Mouse (Mus musculus) neural tube, embryonic 12.5 days (tissue): Measurements from ENCODE around the gene Gm28048. TPM values are rescaled to one million over a fixed set of nuclear protein-coding genes. Genes with fewer than 3 reads are reported as not detected.

Source experiments
- ATAC-seq: fragments of 200-750 bp; cut with Nextera tagmentation; 2 replicates; pipeline ENCODE4 v1.8.0; 2017; ENCODE audit warnings: low read depth, mild to moderate bottlenecking, moderate TSS enrichment, moderate library complexity; ENCODE audit not compliant: low FRiP score
- H3K27ac ChIP-seq: fragments of 300-500 bp; sonication (generic); 2 replicates; pipeline ENCODE4 v1.5.1; 2016
- H3K27me3 ChIP-seq: fragments of 300-500 bp; sonication (generic); replicated peaks from 2 replicates; pipeline ENCODE4 v1.6.1; 2016; ENCODE audit warnings: mild to moderate bottlenecking
- H3K36me3 ChIP-seq: fragments of 300-500 bp; sonication (generic); 2 replicates; pipeline ENCODE4 v1.6.1; 2016; ENCODE audit warnings: mild to moderate bottlenecking
- H3K4me1 ChIP-seq: fragments of 300-500 bp; sonication (generic); 2 replicates; pipeline ENCODE4 v1.6.1; 2016
- H3K4me2 ChIP-seq: fragments of 300-500 bp; sonication (generic); replicated peaks from 2 replicates; pipeline ENCODE4 v1.6.1; 2016; ENCODE audit warnings: mild to moderate bottlenecking
- H3K4me3 ChIP-seq: fragments of 300-500 bp; sonication (generic); 2 replicates; pipeline ENCODE4 v1.5.1; 2016
- H3K9ac ChIP-seq: fragments of 300-500 bp; sonication (generic); 2 replicates; pipeline ENCODE4 v1.6.1; 2016; ENCODE audit warnings: mild to moderate bottlenecking
- H3K9me3 ChIP-seq: fragments of 300-500 bp; sonication (generic); 2 replicates; pipeline ENCODE4 v1.6.1; 2016; ENCODE audit warnings: mild to moderate bottlenecking
- WGBS: fragments of 180-500 bp; shearing (Covaris S2); methylation state at CpG from one replicate; pipeline ENCODE4 v1.1.7; 2016; 5-methylcytosine and 5-hydroxymethylcytosine counted together
- polyA plus RNA-seq: library from polyadenylated mRNA; unstranded; fragments of >200 nt; fragmentation: Nextera tagmentation; extraction: Ambion mirVana; gene quantifications from 2 replicates; pipeline ENCODE4 v1.2.1, GENCODE M21; 2016

The Gm28048 gene
- polyA plus RNA-seq, 1 experiment from 2014 or later, result 6.2 TPM

GRCm38 (mm10) chr11:22876680-22877330 lies 105.1 kb downstream of the Gm28048 start:
- H3K9ac ChIP-seq, result no peak overlapping the region
- no peaks in the 10 kb centered on the region for H3K36me3 ChIP-seq
- H3K4me3 ChIP-seq, result no peak overlapping the region
- no peak overlapping the region for H3K4me2 ChIP-seq
- ATAC-seq, result no peak
- peaks cover 3% of the 10 kb centered on the region; the same call in 1 of the 2 replicates for H3K4me1 ChIP-seq
- no peaks in the 10 kb centered on the region for H3K9me3 ChIP-seq
- 90% methylated on average over 3 of the region's 3 CpGs for WGBS
- no peaks in the 10 kb centered on the region for H3K27me3 ChIP-seq
- no peak overlapping the region for H3K27ac ChIP-seq

DNA sequence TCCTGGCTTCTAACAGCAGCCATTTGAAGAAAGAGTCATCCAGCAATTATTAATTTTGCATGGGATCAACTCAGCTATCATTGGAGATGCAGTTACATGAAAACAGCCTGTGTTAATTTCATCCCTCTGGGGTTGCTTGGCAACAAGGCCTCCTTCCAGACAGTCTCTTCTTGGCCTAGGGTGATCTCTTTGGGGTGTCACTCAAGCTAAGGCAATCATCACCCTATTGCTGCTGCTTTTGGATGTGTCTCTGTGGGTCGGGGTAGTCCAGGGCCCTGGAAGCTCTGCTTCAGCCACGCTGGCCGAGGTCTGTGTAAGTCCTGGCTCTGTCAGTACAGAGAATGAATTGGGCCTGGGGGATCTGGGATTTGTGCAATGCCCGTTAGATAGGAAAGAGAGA lies 106.6 kb downstream of the Gm28048 start:
- H3K27ac ChIP-seq, result no peak overlapping the region
- H3K4me1 ChIP-seq, result peaks cover 3% of the 10 kb centered on the region; the same call in 1 of the 2 replicates
- WGBS, result 65% methylated on average over 4 of the region's 4 CpGs
- no peak overlapping the region for H3K4me3 ChIP-seq
- no peaks in the 10 kb centered on the region for H3K9me3 ChIP-seq
- ATAC-seq, result peak; percentile 72; the same call in 1 of the 2 replicates
- no peaks in the 10 kb centered on the region for H3K27me3 ChIP-seq
- H3K9ac ChIP-seq, result no peak overlapping the region
- H3K4me2 ChIP-seq, result no peak overlapping the region
- no peaks in the 10 kb centered on the region for H3K36me3 ChIP-seq

- H3K9ac ChIP-seq, result no peak overlapping the region
- ATAC-seq, result no peak
- H3K4me2 ChIP-seq, result no peak overlapping the region
- H3K27me3 ChIP-seq, result no peaks in the 10 kb centered on the region
- no peak overlapping the region for H3K4me3 ChIP-seq
- H3K9me3 ChIP-seq, result no peaks in the 10 kb centered on the region
- no peak overlapping the region for H3K27ac ChIP-seq
- no peaks in the 10 kb centered on the region for H3K36me3 ChIP-seq
- WGBS, result 65% methylated on average over 6 of the region's 6 CpGs
- H3K4me1 ChIP-seq, result peaks cover 3% of the 10 kb centered on the region; the same call in 1 of the 2 replicates
These were observed 107.1 kb downstream of the Gm28048 start for GRCm38 (mm10) chr11:22874747-22875146.

DNA sequence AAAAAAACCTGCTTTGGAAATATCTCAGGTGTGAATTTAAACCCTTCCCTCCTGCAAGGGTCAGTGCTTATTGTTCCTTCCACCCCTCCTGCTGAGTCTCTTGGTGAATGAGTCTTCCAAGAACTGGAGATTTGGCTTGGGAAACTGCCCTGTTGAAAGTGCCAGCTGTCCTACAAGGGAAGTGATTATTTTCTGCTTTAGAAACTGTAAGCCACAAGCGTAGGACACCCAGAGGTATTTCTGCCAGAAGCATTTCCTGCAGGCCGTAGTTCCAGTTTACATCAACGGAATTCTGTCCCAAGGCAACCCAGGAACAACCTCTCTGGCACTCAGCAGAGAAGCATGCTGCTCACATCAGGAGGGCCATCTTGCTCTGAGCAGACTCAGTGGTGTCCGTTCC lies 108.5 kb downstream of the Gm28048 start:
- ATAC-seq, result no peak
- H3K9ac ChIP-seq, result no peak overlapping the region
- no peaks in the 10 kb centered on the region for H3K36me3 ChIP-seq
- H3K4me3 ChIP-seq, result no peak overlapping the region
- no peaks in the 10 kb centered on the region for H3K9me3 ChIP-seq
- H3K27me3 ChIP-seq, result no peaks in the 10 kb centered on the region
- H3K27ac ChIP-seq, result no peak overlapping the region
- H3K4me1 ChIP-seq, result peaks cover 3% of the 10 kb centered on the region; the same call in 1 of the 2 replicates
- H3K4me2 ChIP-seq, result no peak overlapping the region
- WGBS, result 72% methylated on average over 4 of the region's 4 CpGs

DNA sequence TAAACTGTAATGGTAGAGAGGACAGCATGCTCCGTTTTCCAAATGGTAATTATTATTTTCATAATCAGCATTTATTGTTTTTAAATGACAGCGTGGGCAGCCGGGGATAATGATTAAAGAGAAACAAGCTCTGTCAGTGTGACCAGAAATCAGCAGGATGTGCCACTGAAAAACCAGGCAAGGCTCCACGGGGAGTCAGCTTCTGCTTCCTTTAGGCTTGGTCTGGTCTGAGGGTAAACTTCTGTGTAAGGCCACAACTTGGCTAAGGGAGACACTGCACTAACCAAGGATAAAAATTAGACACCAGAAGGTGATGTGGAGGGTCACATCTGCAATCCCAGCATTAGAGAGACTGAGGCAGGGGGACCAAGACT lies 109.6 kb downstream of the Gm28048 start:
- no peaks in the 10 kb centered on the region for H3K9me3 ChIP-seq
- no peak for ATAC-seq
- H3K4me1 ChIP-seq, result peaks cover 3% of the 10 kb centered on the region; the same call in 1 of the 2 replicates
- no peak overlapping the region for H3K4me2 ChIP-seq
- H3K27me3 ChIP-seq, result no peaks in the 10 kb centered on the region
- no peak overlapping the region for H3K27ac ChIP-seq
- H3K9ac ChIP-seq, result no peak overlapping the region
- 72% methylated on average over 4 of the region's 4 CpGs for WGBS
- no peak overlapping the region for H3K4me3 ChIP-seq
- H3K36me3 ChIP-seq, result no peaks in the 10 kb centered on the region

GRCm38 (mm10) chr11:22871628-22872306 lies 110.1 kb downstream of the Gm28048 start:
- ATAC-seq, result no peak
- no peak overlapping the region for H3K4me2 ChIP-seq
- peaks cover 3% of the 10 kb centered on the region; the same call in 1 of the 2 replicates for H3K4me1 ChIP-seq
- WGBS, result 72% methylated on average over 7 of the region's 7 CpGs
- no peak overlapping the region for H3K27ac ChIP-seq
- no peak overlapping the region for H3K9ac ChIP-seq
- H3K36me3 ChIP-seq, result no peaks in the 10 kb centered on the region
- no peak overlapping the region for H3K4me3 ChIP-seq
- H3K9me3 ChIP-seq, result no peaks in the 10 kb centered on the region
- H3K27me3 ChIP-seq, result no peaks in the 10 kb centered on the region

GRCm38 (mm10) chr11:22868582-22868981 lies 113.3 kb downstream of the Gm28048 start:
- no peak overlapping the region for H3K27ac ChIP-seq
- no peaks in the 10 kb centered on the region for H3K36me3 ChIP-seq
- H3K9ac ChIP-seq, result no peak overlapping the region
- H3K9me3 ChIP-seq, result no peaks in the 10 kb centered on the region
- H3K4me3 ChIP-seq, result no peak overlapping the region
- 89% methylated on average over 8 of the region's 8 CpGs for WGBS
- H3K27me3 ChIP-seq, result 0 out of 2 replicates have a peak, but pooled peaks cover 1% of the 10 kb centered on the region
- H3K4me2 ChIP-seq, result no peak overlapping the region
- ATAC-seq, result no peak
- peaks cover 3% of the 10 kb centered on the region; the same call in 1 of the 2 replicates for H3K4me1 ChIP-seq

- H3K4me1 ChIP-seq, result peaks cover 3% of the 10 kb centered on the region; the same call in 1 of the 2 replicates
- H3K36me3 ChIP-seq, result no peaks in the 10 kb centered on the region
- H3K4me3 ChIP-seq, result no peak overlapping the region
- 85% methylated on average over 5 of the region's 5 CpGs for WGBS
- H3K9ac ChIP-seq, result no peak overlapping the region
- ATAC-seq, result no peak
- H3K4me2 ChIP-seq, result no peak overlapping the region
- H3K27me3 ChIP-seq, result peaks cover 8% of the 10 kb centered on the region; the same call in 1 of the 2 replicates
- no peaks in the 10 kb centered on the region for H3K9me3 ChIP-seq
- no peak overlapping the region for H3K27ac ChIP-seq
These were observed 114.2 kb downstream of the Gm28048 start for GRCm38 (mm10) chr11:22867691-22868090.

GRCm38 (mm10) chr11:22865635-22866246 lies 116.1 kb downstream of the Gm28048 start:
- Histone ChIP-seq H3K27me3 (peaks cover 22% of the 10 kb centered on the region; the same call in 1 of the 2 replicates), H3K9ac (no peak overlapping the region), H3K36me3 (no peaks in the 10 kb centered on the region), H3K9me3 (no peaks in the 10 kb centered on the region), H3K27ac (no peak overlapping the region), H3K4me2 (no peak overlapping the region), H3K4me1 (no peaks in the 10 kb centered on the region; the same call in 1 of the 2 replicates), H3K4me3 (no peak overlapping the region)
- WGBS, result 91% methylated on average over 7 of the region's 7 CpGs
- ATAC-seq, result no peak

DNA sequence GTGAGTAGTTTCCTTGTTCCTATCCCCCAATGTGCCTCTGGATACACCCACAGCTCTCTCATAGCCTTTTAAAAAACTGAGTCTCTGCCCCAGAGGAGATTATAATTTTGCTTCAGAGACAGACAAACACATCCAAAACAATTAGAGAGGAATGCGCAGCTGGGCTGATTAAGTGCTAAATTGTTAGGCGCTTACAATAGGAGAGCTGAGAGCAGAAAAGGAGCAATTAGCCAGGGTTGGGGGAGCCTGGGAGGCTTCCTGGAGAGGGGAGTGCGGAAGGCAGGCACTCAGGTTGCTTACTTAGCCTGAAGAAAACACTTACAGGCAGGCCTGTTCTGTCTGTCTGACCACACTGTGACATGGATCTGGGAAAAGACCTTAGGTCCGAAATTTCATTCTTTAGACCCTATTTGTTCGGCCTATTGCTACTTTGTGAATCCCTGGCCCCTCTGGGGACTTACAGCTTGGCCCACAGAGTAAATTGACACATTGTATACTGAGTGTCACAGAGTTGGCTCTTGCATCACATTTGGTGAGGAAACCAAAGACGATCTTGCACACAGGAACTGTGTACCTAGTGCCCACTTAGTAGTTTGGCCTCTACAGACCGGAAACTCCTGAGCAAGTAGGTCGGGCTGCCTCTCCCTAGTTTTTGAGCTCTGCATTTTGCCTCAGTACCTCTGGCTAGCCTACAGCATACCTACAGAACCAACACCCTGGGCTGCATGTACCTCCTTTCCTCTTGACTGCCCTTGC lies 117.4 kb downstream of the Gm28048 start:
- ATAC-seq, result no peak

DNA sequence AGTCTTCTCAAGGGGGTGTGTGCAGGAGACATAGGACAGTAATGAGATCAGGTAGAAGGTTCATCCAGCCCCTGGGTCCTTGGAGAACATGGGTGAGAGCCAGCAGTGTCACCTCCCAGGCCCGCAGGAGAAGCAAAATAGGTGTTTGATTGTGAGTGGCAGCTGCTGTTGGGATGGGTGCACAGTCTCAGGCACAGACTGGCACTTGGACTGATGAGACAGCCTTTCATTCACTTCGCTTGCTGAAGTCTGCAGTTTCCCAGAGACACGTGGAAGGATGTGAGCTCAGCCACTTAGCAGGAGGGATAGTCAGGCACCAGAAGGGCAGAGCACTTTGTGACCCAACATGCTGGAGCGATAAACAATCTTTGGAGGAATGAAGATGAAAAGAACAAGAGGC lies 118.3 kb downstream of the Gm28048 start:
- Histone ChIP-seq H3K36me3 (no peaks in the 10 kb centered on the region), H3K9ac (no peak overlapping the region), H3K4me1 (peaks cover 14% of the 10 kb centered on the region), H3K9me3 (no peaks in the 10 kb centered on the region), H3K27me3 (peaks cover 41% of the 10 kb centered on the region), H3K4me3 (no peak overlapping the region), H3K4me2 (no peak overlapping the region), H3K27ac (no peak overlapping the region)
- WGBS, result 42% methylated on average over 4 of the region's 4 CpGs
- no peak for ATAC-seq

More for the DNA sequence above, 117.4 kb downstream of the Gm28048 start:
- peaks cover 32% of the 10 kb centered on the region for H3K27me3 ChIP-seq
- no peak overlapping the region for H3K4me3 ChIP-seq
- H3K27ac ChIP-seq, result no peak overlapping the region
- no peaks in the 10 kb centered on the region for H3K9me3 ChIP-seq
- no peak overlapping the region for H3K4me2 ChIP-seq
- H3K36me3 ChIP-seq, result no peaks in the 10 kb centered on the region
- H3K9ac ChIP-seq, result no peak overlapping the region
- WGBS, result 46% methylated on average over 8 of the region's 8 CpGs
- peaks cover 10% of the 10 kb centered on the region for H3K4me1 ChIP-seq

GRCm38 (mm10) chr11:22861315-22861714 lies 120.6 kb downstream of the Gm28048 start:
- no peaks in the 10 kb centered on the region for H3K9me3 ChIP-seq
- H3K36me3 ChIP-seq, result no peaks in the 10 kb centered on the region
- ATAC-seq, result no peak
- H3K9ac ChIP-seq, result no peak overlapping the region
- H3K4me3 ChIP-seq, result no peak overlapping the region
- H3K4me2 ChIP-seq, result no peak overlapping the region
- no peak overlapping the region for H3K27ac ChIP-seq
- peaks cover 63% of the 10 kb centered on the region for H3K27me3 ChIP-seq
- H3K4me1 ChIP-seq, result peaks cover 21% of the 10 kb centered on the region
- 66% methylated on average over 4 of the region's 4 CpGs for WGBS
